Mouse (Mus musculus) heart, postnatal 25 days (tissue): ENCODE measurements at regions not wholly inside any gene's neighbourhood (a gene's known extent, or its start where the extent isn't known, plus 50 kb on each side); places are given as distances from the start of the nearest gene placed in this dataset.

Source experiments
- DNase-seq: peaks from one replicate; pipeline ENCODE4 v3.0.0; 2022; ENCODE audit warnings: low spot score
- intact Hi-C: fragments of 180-260 bp; cut with DNase I; formaldehyde crosslinking; loops from one replicate; pipeline ENCODE4 v1.15.1; 2025

- no peak for DNase-seq
- intact Hi-C loops, result no loop called here
Measured at GRCm38 (mm10) chr6:95179993-95180392, 63.0 kb downstream of the Kbtbd8 start.

DNA sequence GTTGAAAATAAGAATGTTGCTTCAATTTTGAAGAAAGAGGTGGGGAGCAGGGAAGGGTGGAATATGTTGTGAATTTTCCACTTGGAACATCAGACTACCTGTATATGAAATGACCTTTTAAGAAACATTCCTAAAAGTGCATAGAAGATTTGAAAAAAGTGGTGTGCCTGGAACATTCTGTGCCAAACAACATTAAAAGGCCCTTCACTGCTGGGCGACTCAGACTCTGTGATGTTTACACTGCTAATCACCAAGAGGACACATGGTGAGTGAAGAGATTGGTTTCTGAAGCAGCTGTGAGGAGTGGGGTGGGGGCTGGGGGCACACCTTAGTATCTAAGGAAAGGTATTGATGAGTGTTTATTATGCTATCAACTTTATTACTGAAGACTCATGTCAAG is 65.2 kb downstream of the Kbtbd8 start:
- intact Hi-C loops, result no loop called here
- no peak for DNase-seq

- intact Hi-C loops, result no loop called here
- no peak for DNase-seq
Measured at GRCm38 (mm10) chr6:95185074-95185931, 68.3 kb downstream of the Kbtbd8 start.

DNA sequence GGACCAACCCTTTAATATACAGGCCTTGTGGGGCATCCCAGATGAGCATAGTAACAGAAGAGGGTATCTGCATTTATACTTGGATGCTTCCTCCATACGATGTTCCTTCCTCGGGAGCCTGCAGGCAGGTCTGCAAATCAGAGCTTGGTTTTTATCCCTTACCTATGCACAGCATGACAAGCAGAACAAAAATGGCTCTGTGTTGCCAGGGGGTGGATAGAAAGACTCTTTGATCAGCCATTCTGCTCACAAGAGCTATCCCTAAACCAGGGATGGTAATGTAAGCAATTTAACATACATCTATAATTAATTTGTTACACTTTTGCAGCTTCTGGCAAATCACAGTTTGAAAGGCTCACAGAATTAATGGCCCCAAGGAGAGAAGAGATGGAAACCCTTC is 79.6 kb downstream of the Kbtbd8 start:
- no peak for DNase-seq
- intact Hi-C loops, result no loop called here

- intact Hi-C loops, result no loop called here
Measured at GRCm38 (mm10) chr6:95198611-95199010, 81.6 kb downstream of the Kbtbd8 start.

GRCm38 (mm10) chr6:95202291-95202790 is 85.3 kb downstream of the Kbtbd8 start:
- intact Hi-C loops, result no loop called here
- DNase-seq, result no peak

More at GRCm38 (mm10) chr6:95198611-95199010, 81.6 kb downstream of the Kbtbd8 start:
- DNase-seq, result no peak

- DNase-seq, result no peak
- intact Hi-C loops, result no loop called here
Measured at GRCm38 (mm10) chr6:95202978-95203377, 85.9 kb downstream of the Kbtbd8 start.

GRCm38 (mm10) chr6:95204231-95204630 is 87.2 kb downstream of the Kbtbd8 start:
- intact Hi-C loops, result no loop called here

GRCm38 (mm10) chr6:95207063-95207462 is 90.0 kb downstream of the Kbtbd8 start:
- DNase-seq, result no peak
- intact Hi-C loops, result no loop called here

More at GRCm38 (mm10) chr6:95204231-95204630, 87.2 kb downstream of the Kbtbd8 start:
- DNase-seq, result no peak

- no peak for DNase-seq
- intact Hi-C loops, result no loop called here
Measured at GRCm38 (mm10) chr6:95217431-95217830, 100.4 kb downstream of the Kbtbd8 start.

DNA sequence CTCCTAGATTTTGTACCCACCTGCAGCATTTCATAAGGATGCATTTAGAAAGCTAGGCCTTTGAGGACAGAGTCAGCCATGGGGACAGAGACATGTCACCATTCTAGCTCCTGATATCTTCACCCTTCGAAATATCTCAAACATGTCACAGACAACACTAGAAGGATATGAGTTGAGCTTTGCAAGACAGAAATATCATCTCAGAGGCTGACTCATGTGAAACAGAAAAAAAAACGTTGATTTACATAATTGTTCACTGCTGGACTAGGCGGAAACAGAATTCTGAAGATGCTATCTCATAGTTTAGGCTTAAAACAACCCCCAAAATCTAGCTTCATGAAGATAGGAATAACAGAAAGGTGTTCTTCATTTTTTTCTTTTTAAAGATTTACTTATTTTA is 101.8 kb downstream of the Kbtbd8 start:
- DNase-seq, result no peak
- intact Hi-C loops, result no loop called here

- DNase-seq, result peak; percentile 3
- intact Hi-C loops, result loop anchor here (10.0 kb wide), 1 partner anchor 1781 kb away; no protein-coding TSS in a partner anchor
Measured at GRCm38 (mm10) chr6:95223537-95223936, 98.4 kb upstream of the Gm10234 start.

- DNase-seq, result no peak
- intact Hi-C loops, result loop anchor here (10.0 kb wide), 1 partner anchor 1775 kb away; no protein-coding TSS in a partner anchor
Measured at GRCm38 (mm10) chr6:95229885-95230284, 92.0 kb upstream of the Gm10234 start.

DNA sequence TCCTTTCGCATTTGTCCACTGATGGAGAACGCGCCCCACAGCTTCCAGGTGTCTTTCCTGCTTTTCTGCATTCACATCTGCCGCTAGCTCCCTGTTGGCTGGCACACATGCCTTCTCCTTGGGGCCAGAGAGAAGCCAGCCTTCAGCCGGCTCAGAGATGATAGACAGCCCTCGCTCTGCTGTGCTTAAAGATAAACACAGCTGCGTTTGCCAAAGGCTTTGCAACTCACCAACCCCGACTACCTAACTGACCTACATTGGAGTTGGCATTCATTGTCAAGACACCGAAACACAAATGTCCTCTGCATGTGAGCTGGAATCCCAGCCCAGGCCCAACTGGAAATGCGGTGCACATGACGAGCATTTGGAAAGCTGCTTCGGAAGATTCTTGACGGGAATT is 87.2 kb upstream of the Gm10234 start:
- intact Hi-C loops, result no loop called here
- no peak for DNase-seq

- no peak for DNase-seq
- intact Hi-C loops, result no loop called here
Measured at GRCm38 (mm10) chr6:95243657-95244056, 78.3 kb upstream of the Gm10234 start.

GRCm38 (mm10) chr6:95244911-95245310 is 77.0 kb upstream of the Gm10234 start:
- no peak for DNase-seq
- intact Hi-C loops, result no loop called here

DNA sequence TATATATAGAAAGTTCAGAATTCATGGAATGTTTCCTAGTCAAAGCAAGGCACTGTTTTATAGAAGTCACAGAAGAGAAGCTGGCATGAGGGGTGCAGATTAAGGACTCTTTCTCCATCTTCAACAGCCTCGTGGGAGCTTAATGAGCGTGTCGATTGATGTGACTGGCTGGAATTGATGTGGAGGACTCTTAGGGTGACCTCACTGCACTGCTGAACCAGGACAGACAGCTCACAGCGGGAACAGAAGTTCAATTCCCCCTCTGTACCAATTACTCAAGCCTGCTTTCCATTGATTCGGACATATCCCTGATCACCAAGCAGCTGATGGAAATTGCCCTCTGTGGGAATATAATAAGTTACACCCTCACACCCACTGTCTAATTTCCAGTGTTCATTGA is 65.6 kb upstream of the Gm10234 start:
- intact Hi-C loops, result no loop called here
- DNase-seq, result no peak

DNA sequence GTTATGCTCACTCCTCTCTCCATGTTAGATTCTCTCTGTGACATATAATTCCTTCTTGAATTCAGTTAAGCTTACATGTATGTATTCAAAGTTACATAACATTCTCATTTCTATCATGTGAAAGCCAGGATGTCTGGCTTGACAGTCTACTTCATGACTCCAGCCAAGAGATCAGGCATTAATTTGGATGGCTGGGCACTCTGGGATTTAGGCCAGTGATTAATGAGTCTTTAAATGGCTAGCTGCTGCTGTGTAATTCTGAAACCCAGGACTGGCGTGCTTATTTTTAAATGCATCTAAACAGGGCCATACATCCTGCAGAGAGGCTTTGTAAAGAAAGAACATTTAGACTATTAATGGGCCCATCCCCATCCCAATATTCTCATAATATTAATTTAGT is 60.9 kb upstream of the Gm10234 start:
- intact Hi-C loops, result no loop called here
- no peak for DNase-seq

- no peak for DNase-seq
- intact Hi-C loops, result no loop called here
Measured at GRCm38 (mm10) chr6:95264011-95264869, 57.7 kb upstream of the Gm10234 start.

- intact Hi-C loops, result no loop called here
- DNase-seq, result no peak
Measured at GRCm38 (mm10) chr6:95269524-95269923, 52.4 kb upstream of the Gm10234 start.
